Mouse (Mus musculus) forebrain, embryonic 11.5 days (tissue): ENCODE results near the gene Adgrf3. TPM values are rescaled to one million over a fixed set of nuclear protein-coding genes. Genes with fewer than 3 reads are reported as not detected.

Experiments
- ATAC-seq: fragments of 200-750 bp; cut with Nextera tagmentation; replicated peaks from 2 replicates; pipeline ENCODE4 v1.8.0; 2017; ENCODE audit warnings: moderate TSS enrichment; ENCODE audit not compliant: low FRiP score
- DNase-seq: peaks from one replicate; pipeline ENCODE4 v3.0.0-alpha.2; 2017; ENCODE audit warnings: low spot score
- H3K27ac ChIP-seq: fragments of 300-500 bp; sonication (generic); 2 replicates; pipeline ENCODE4 v1.5.1; 2014; ENCODE audit warnings: low read depth, low read length
- H3K27me3 ChIP-seq: fragments of 300-500 bp; sonication (generic); 2 replicates; pipeline ENCODE4 v1.6.1; 2014; ENCODE audit warnings: mild to moderate bottlenecking, low read length, mixed read lengths; ENCODE audit not compliant: control insufficient read depth, insufficient read depth
- H3K36me3 ChIP-seq: fragments of 300-500 bp; sonication (generic); 2 replicates; pipeline ENCODE4 v1.6.1; 2014; ENCODE audit warnings: mild to moderate bottlenecking, low read length, moderate library complexity, mixed read lengths; ENCODE audit not compliant: control insufficient read depth, insufficient read depth
- H3K4me1 ChIP-seq: fragments of 300-500 bp; sonication (generic); replicated peaks from 2 replicates; pipeline ENCODE4 v1.6.1; 2014; ENCODE audit warnings: low read length, mixed read lengths; ENCODE audit not compliant: control insufficient read depth, insufficient read depth
- H3K4me2 ChIP-seq: fragments of 300-500 bp; sonication (generic); 2 replicates; pipeline ENCODE4 v1.6.1; 2014; ENCODE audit warnings: low read depth, mild to moderate bottlenecking, low read length, moderate library complexity, mixed read lengths; ENCODE audit not compliant: severe bottlenecking
- H3K4me3 ChIP-seq: fragments of 300-500 bp; sonication (generic); 2 replicates; pipeline ENCODE4 v1.5.1; 2014; ENCODE audit warnings: low read depth, low read length
- H3K9ac ChIP-seq: fragments of 300-500 bp; sonication (generic); 2 replicates; pipeline ENCODE4 v1.6.1; 2014; ENCODE audit warnings: low read length
- H3K9me3 ChIP-seq: fragments of 300-500 bp; sonication (generic); 2 replicates; pipeline ENCODE4 v1.6.1; 2016; ENCODE audit warnings: low read length, mixed read lengths; ENCODE audit not compliant: control insufficient read depth
- WGBS: fragments of 180-500 bp; shearing (Covaris S2); extraction: QIAGEN DNeasy Blood & Tissue Kit; methylation state at CpG from one replicate; pipeline ENCODE4 v1.1.7; 2014; 5-methylcytosine and 5-hydroxymethylcytosine counted together
- polyA plus RNA-seq: library from polyadenylated mRNA; unstranded; fragments of >200 nt; fragmentation: Nextera tagmentation; extraction: Ambion mirVana; gene quantifications from 2 replicates; pipeline ENCODE4 v1.2.1, GENCODE M21; 2014

Adgrf3 gene
- not detected in 2 replicates for polyA plus RNA-seq

DNA sequence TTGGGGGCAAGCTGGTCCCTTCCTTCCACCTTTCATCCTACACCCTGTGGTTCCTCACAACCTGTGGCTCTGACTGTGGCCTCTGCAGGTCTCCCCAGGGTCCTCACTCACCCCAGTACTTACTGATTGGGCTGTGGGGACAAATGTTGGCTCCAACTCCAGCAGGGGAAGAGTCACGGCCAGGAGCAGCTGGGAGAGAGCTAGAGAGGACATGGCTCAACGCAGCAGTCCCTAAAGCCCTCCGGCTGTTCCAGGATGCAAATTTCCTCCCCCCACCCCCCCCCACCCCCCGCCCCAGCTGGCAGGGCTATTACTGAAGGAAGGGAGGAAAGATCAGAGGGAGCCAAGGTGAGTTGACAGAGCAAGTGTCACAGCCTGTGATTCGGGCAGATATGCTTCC, at the start of gene Adgrf3:
Gene Adgrf3 (minus strand): TSS at position 230 of the 400 bp plus-strand sequence.
- H3K27me3 ChIP-seq: no peaks in the 10 kb centered on the region
- H3K9ac ChIP-seq: no peak within 1 kb of the TSS
- H3K9me3 ChIP-seq: no peaks in the 10 kb centered on the region
- WGBS: 49% methylated on average over 5 of the region's 5 CpGs
- H3K4me3 ChIP-seq: no peak within 1 kb of the TSS
- no peak for ATAC-seq
- no peak within 1 kb of the TSS for H3K27ac ChIP-seq
- H3K36me3 ChIP-seq: no peaks in the 10 kb centered on the region
- H3K4me2 ChIP-seq: no peak within 1 kb of the TSS
- H3K4me1 ChIP-seq: no peaks in the 10 kb centered on the region
- no peak for DNase-seq

DNA sequence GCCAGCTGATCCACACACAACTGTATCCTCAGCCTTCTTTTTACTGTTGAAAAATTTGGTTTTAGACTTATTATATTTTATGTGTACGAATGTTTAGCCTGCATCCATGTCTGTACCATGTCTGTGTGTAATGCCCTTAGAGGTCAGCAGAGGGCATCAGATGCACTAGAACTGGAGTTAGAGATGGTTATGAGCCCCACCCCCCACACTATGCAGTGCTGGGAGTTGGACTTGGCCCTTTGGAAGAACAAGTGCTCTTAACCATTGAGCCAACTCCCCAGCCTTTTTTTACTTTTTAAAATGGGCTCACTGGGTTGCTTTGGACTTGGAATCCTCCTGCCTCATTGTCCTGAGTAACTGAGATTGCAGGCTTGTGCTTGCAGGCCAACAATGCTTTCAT, 42.1 kb upstream of the Adgrf3 start:
- whole genome bisulfite sequencing: 90% methylated on average over 1 of the region's 1 CpGs
- no peaks in the 10 kb centered on the region; the same call in 1 of the 2 replicates for H3K36me3 ChIP-seq
- no peak for DNase-seq

DNA sequence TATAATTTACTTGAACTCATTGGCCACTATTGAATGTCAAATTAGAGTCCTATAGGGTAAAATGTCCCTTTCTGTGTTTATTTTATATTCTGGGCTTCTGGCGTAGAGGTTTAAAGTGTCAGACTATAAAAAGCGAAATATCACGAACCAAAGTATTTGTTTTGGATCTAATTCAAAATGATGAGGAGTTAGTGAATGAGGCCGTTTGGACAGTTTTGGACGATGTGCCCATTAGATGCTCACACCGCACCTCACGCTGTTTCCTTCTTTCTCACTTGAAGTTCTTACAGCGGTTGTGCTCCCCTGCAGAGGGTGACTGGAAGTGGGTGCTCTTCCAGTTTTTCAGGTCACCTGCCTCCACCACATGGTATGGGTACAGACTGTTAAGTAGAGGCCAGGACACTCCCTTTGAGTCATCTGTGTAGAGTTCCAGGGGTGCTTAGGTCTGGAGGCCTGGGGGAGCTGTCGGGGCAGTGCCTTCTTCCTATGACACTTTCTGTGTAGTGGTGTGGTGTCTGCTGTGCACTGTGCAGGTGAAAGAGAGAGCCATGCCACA, 40.4 kb upstream of the Adgrf3 start:
- Histone ChIP-seq H3K27me3 (no peaks in the 10 kb centered on the region), H3K4me1 (no peaks in the 10 kb centered on the region), H3K9ac (no peak overlapping the region), H3K27ac (no peak overlapping the region), H3K36me3 (no peaks in the 10 kb centered on the region; the same call in 1 of the 2 replicates), H3K9me3 (no peaks in the 10 kb centered on the region), H3K4me2 (no peak overlapping the region), H3K4me3 (no peak overlapping the region)
- ATAC-seq (no peak), DNase-seq (no peak)
- WGBS: 97% methylated on average over 9 of the region's 9 CpGs

More for the DNA sequence above, 42.1 kb upstream of the Adgrf3 start:
- no peak for ATAC-seq
- H3K9me3 ChIP-seq: no peaks in the 10 kb centered on the region
- no peak overlapping the region for H3K27ac ChIP-seq
- H3K4me3 ChIP-seq: no peak overlapping the region
- no peak overlapping the region for H3K9ac ChIP-seq
- no peak overlapping the region for H3K4me2 ChIP-seq
- H3K4me1 ChIP-seq: no peaks in the 10 kb centered on the region
- no peaks in the 10 kb centered on the region for H3K27me3 ChIP-seq

- Histone ChIP-seq H3K4me1 (no peaks in the 10 kb centered on the region), H3K4me3 (no peak overlapping the region), H3K9ac (no peak overlapping the region), H3K9me3 (no peaks in the 10 kb centered on the region), H3K27me3 (no peaks in the 10 kb centered on the region), H3K27ac (no peak overlapping the region), H3K4me2 (no peak overlapping the region), H3K36me3 (no peaks in the 10 kb centered on the region; the same call in 1 of the 2 replicates)
- ATAC-seq (no peak), DNase-seq (no peak)
- 79% methylated on average over 9 of the region's 9 CpGs for WGBS
These were observed 38.2 kb upstream of the Adgrf3 start for GRCm38 (mm10) chr5:30243741-30244140.

GRCm38 (mm10) chr5:30242410-30242809, 36.9 kb upstream of the Adgrf3 start:
- 70% methylated on average over 1 of the region's 1 CpGs for WGBS
- Histone ChIP-seq H3K4me3 (no peak overlapping the region), H3K4me1 (no peaks in the 10 kb centered on the region), H3K27me3 (no peaks in the 10 kb centered on the region), H3K9ac (no peak overlapping the region), H3K4me2 (no peak overlapping the region), H3K9me3 (no peaks in the 10 kb centered on the region), H3K27ac (no peak overlapping the region), H3K36me3 (no peaks in the 10 kb centered on the region)
- DNase-seq (no peak), ATAC-seq (no peak)

GRCm38 (mm10) chr5:30240552-30240951, 35.0 kb upstream of the Adgrf3 start:
- Histone ChIP-seq H3K4me3 (no peak overlapping the region), H3K9me3 (no peaks in the 10 kb centered on the region), H3K9ac (no peak overlapping the region), H3K27ac (no peak overlapping the region), H3K4me1 (no peaks in the 10 kb centered on the region), H3K4me2 (no peak overlapping the region), H3K36me3 (no peaks in the 10 kb centered on the region), H3K27me3 (no peaks in the 10 kb centered on the region)
- WGBS: 94% methylated on average over 7 of the region's 7 CpGs
- ATAC-seq (no peak), DNase-seq (no peak)

DNA sequence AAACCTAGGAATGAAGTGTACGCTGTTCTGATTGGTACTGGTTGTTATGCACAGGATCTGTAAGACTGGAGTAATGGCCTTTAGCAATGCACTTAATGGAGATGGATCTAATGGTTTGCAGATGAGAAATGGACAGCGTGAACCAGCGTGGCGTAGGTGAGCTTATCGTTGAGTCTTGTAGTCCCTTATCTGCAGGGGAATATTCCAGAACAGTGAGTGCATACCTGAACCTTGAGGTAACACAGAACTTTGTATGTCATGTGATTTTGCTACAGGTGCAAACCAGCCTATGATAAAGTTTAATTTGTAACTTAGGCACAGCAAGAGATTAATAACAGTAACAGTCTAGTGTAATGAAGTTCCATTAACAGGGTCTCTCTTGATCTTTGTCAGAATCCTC, 33.0 kb upstream of the Adgrf3 start:
- Histone ChIP-seq H3K27ac (no peak overlapping the region), H3K4me1 (peaks cover 2% of the 10 kb centered on the region; the same call in 1 of the 2 replicates), H3K36me3 (no peaks in the 10 kb centered on the region), H3K9me3 (no peaks in the 10 kb centered on the region), H3K9ac (no peak overlapping the region), H3K4me2 (no peak overlapping the region), H3K27me3 (no peaks in the 10 kb centered on the region), H3K4me3 (no peak overlapping the region)
- DNase-seq (no peak), ATAC-seq (no peak)
- WGBS: 97% methylated on average over 5 of the region's 5 CpGs

DNA sequence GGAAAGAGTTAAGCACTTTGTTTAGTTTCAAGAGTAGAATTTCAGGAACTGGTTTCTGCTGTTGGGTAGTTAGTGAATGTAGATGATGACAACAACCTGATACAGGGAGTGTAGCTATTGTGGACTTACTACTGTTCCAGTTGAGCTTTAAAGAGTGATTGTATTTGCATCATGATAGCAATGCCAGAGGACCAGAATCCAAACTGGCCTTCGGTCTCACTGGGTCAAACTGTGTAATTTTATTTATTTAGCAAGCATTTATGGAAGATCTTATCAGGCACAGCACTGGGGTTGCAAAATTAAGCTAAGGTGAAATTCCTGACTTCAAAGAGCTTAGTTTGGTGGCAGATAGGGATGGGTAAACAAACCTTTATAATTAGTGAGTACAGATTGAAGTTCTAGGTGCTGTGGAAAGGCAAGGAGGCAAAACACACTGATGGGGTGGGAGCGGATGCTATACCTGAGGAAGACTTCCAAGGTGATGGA, 30.2 kb upstream of the Adgrf3 start:
- H3K4me1 ChIP-seq: peaks cover 5% of the 10 kb centered on the region; the same call in 1 of the 2 replicates
- no peak overlapping the region for H3K27ac ChIP-seq
- no peak overlapping the region for H3K4me2 ChIP-seq
- ATAC-seq: no peak
- no peaks in the 10 kb centered on the region for H3K36me3 ChIP-seq
- no peaks in the 10 kb centered on the region for H3K9me3 ChIP-seq
- no peaks in the 10 kb centered on the region for H3K27me3 ChIP-seq
- no peak for DNase-seq
- no peak overlapping the region for H3K4me3 ChIP-seq
- 93% methylated on average over 2 of the region's 2 CpGs for WGBS
- H3K9ac ChIP-seq: no peak overlapping the region

DNA sequence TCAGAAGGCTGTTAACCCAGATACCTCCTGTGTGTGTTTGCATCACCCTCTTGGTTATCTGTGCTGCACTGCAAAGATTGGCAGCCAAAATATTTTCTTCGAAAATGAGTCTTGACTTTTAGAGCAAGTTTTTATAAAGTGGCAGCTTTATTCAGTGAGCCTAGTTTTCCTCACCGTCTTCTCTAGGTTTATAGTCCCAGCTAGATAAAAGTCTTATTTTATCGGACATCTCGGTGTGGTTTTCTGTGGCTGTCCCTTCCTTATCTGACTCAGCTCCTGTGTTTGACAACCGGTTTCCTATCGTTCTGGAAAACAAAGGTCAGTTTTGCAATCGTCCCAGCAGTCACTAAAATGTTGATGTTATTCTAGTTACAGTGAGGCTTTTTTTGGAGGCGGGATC, 28.5 kb upstream of the Adgrf3 start:
- H3K27me3 ChIP-seq: no peaks in the 10 kb centered on the region
- H3K4me1 ChIP-seq: peaks cover 5% of the 10 kb centered on the region; the same call in 1 of the 2 replicates
- 76% methylated on average over 8 of the region's 8 CpGs for WGBS
- H3K4me3 ChIP-seq: peak overlapping the region; percentile 66
- H3K9me3 ChIP-seq: no peaks in the 10 kb centered on the region
- no peak for DNase-seq
- no peaks in the 10 kb centered on the region for H3K36me3 ChIP-seq
- H3K4me2 ChIP-seq: peak overlapping the region; percentile 74; the same call in 1 of the 2 replicates
- no peak for ATAC-seq
- H3K27ac ChIP-seq: no peak overlapping the region
- H3K9ac ChIP-seq: peak overlapping the region; percentile 10
